ENCODE assay signal across 11 mouse cellular contexts in genomic region chr6:120457074-120457473, GRCm38 (mm10). TPM values are rescaled to one million over a fixed set of nuclear protein-coding genes. Genes with fewer than 3 reads are reported as not detected.
DNase-seq lines count a peak whose midpoint lies in the region; ATAC-seq and TF ChIP-seq lines count a peak whose summit lies in the region.
"Had no signal": no experiment of that assay in that cellular context is flagged by ENCODE, and none has a peak within 500 bp of the region (broad histone marks: within the 10 kb centered on the region; RNA-seq: fewer than 3 reads in every experiment).

No protein-coding gene starts in this region.

- no peak overlapping the region for H3K9ac ChIP-seq in kidney, postnatal 0 days (ENCODE audit: low read depth, low read length)
- no peak overlapping the region for H3K9ac ChIP-seq in kidney, embryonic 16.5 days (replicated peaks; ENCODE audit: low read length)
- H3K9ac ChIP-seq: embryonic facial prominence, embryonic 12.5 days; hindbrain, embryonic 14.5 days; limb, embryonic 13.5 days had no signal

- no peaks in the 10 kb centered on the region for H3K36me3 ChIP-seq in kidney, postnatal 0 days (ENCODE audit: insufficient read depth, low read length)
- H3K36me3 ChIP-seq in kidney, embryonic 16.5 days (ENCODE audit: insufficient read depth, low read length) = no peaks in the 10 kb centered on the region
- H3K36me3 ChIP-seq: embryonic facial prominence, embryonic 12.5 days; limb, embryonic 13.5 days had no signal

- no peak for DNase-seq in kidney, postnatal 0 days (ENCODE audit: low spot score)
- peak; percentile 83 for DNase-seq in 416B (ENCODE audit: low read depth)
- peak; percentile 59 for DNase-seq in CD4-positive, CD25-positive, alpha-beta regulatory T cell, adult 2 months (ENCODE audit: low read depth, low spot score)
- no peak for DNase-seq in cerebellum, adult 11 months

- H3K9me3 ChIP-seq in kidney, postnatal 0 days (replicated peaks; ENCODE audit: low read length) = no peaks in the 10 kb centered on the region
- no peaks in the 10 kb centered on the region for H3K9me3 ChIP-seq in kidney, embryonic 16.5 days (ENCODE audit: low read length)
- H3K9me3 ChIP-seq: embryonic facial prominence, embryonic 12.5 days; limb, embryonic 13.5 days had no signal

- no peak overlapping the region for H3K4me3 ChIP-seq in kidney, postnatal 0 days (replicated peaks; ENCODE audit: low read depth, low read length)
- no peak overlapping the region for H3K4me3 ChIP-seq in kidney, embryonic 16.5 days (ENCODE audit: low read length)
- H3K4me3 ChIP-seq in bone marrow macrophage, adult 2 months (ENCODE audit: insufficient read depth, low read length) = no peak overlapping the region
- H3K4me3 ChIP-seq: embryonic facial prominence, embryonic 12.5 days; limb, embryonic 13.5 days; myocyte had no signal

- ATAC-seq in kidney, postnatal 0 days (replicated peaks; ENCODE audit: low FRiP score, low read depth) = no peak
- ATAC-seq in kidney, embryonic 16.5 days (ENCODE audit: low FRiP score, low TSS enrichment) = no peak
- ATAC-seq in erythroblast, adult 5-6 weeks (replicated peaks; ENCODE audit: low FRiP score, poor library complexity, severe bottlenecking) = no peak; the same call in 1 of the 2 replicates

- no peak for TF ChIP-seq POLR2A in bone marrow macrophage, adult 2 months (IDR thresholded peaks at IDR 0.05; ENCODE audit: borderline replicate concordance, low read depth, low read length)

- 76% methylated on average over 7 of the region's 7 CpGs for WGBS in kidney, postnatal 0 days
- 68% methylated on average over 7 of the region's 7 CpGs for WGBS in kidney, embryonic 16.5 days

- H3K27ac ChIP-seq in kidney, postnatal 0 days = no peak overlapping the region
- no peak overlapping the region for H3K27ac ChIP-seq in kidney, embryonic 16.5 days (ENCODE audit: low read length)
- H3K27ac ChIP-seq in bone marrow macrophage, adult 2 months (ENCODE audit: insufficient read depth, low read depth, low read length) = no peak overlapping the region
- H3K27ac ChIP-seq: embryonic facial prominence, embryonic 12.5 days; hindbrain, embryonic 14.5 days; limb, embryonic 13.5 days had no signal

- no peaks in the 10 kb centered on the region for H3K27me3 ChIP-seq in kidney, postnatal 0 days (ENCODE audit: insufficient read depth, low read length)
- H3K27me3 ChIP-seq in kidney, embryonic 16.5 days (ENCODE audit: insufficient read depth, low read length) = peaks cover 9% of the 10 kb centered on the region

- TF ChIP-seq CTCF in kidney, postnatal 0 days (IDR thresholded peaks at IDR 0.05; ENCODE audit: low read depth) = peak; percentile 55
- TF ChIP-seq CTCF in bone marrow macrophage, adult 2 months (IDR thresholded peaks at IDR 0.05; ENCODE audit: low read depth, low read length) = peak; percentile 55

- no peaks in the 10 kb centered on the region for H3K4me1 ChIP-seq in kidney, postnatal 0 days (replicated peaks; ENCODE audit: insufficient read depth, low read length)
- no peaks in the 10 kb centered on the region for H3K4me1 ChIP-seq in kidney, embryonic 16.5 days (ENCODE audit: insufficient read depth, low read length)
- H3K4me1 ChIP-seq in bone marrow macrophage, adult 2 months (ENCODE audit: control insufficient read depth, insufficient read depth, low read length) = peaks cover 25% of the 10 kb centered on the region
- H3K4me1 ChIP-seq: embryonic facial prominence, embryonic 12.5 days had no signal

- no peak overlapping the region for H3K4me2 ChIP-seq in kidney, postnatal 0 days (ENCODE audit: low read length)
- H3K4me2 ChIP-seq in kidney, embryonic 16.5 days (replicated peaks; ENCODE audit: low read depth, low read length) = no peak overlapping the region
- H3K4me2 ChIP-seq: embryonic facial prominence, embryonic 12.5 days; hindbrain, embryonic 14.5 days; limb, embryonic 13.5 days had no signal

RNA-seq across cellular contexts. Expression of gene Il17ra, which starts 6.0 kb away (rescaled TPM):
- polyA plus RNA-seq in kidney, postnatal 0 days (2015; fragmentation: Nextera tagmentation; extraction: Ambion mirVana) = 3.8 and 5.2 TPM in 2 replicates
- polyA plus RNA-seq in kidney, embryonic 16.5 days (2015; fragmentation: Nextera tagmentation; extraction: Ambion mirVana) = 4.6 and 5.1 TPM in 2 replicates
- polyA plus RNA-seq in bone marrow macrophage, adult 2 months (2012; ENCODE audit: insufficient read depth, insufficient read length, missing spikeins) = 17.6 and 23.6 TPM in 2 replicates
- total RNA-seq in erythroblast, adult 5-6 weeks (2015; ENCODE audit: low replicate concordance) = 9.4 and 13.8 TPM in 2 replicates
- 7.8 and 13.9 TPM in 2 replicates for total RNA-seq in erythroblast, adult 5-6 weeks (2017; ENCODE audit: low replicate concordance)

RNA-seq across cellular contexts. Expression of gene Tmem121b, which starts 36.5 kb away (rescaled TPM):
- polyA plus RNA-seq in kidney, postnatal 0 days (2015; fragmentation: Nextera tagmentation; extraction: Ambion mirVana) = 0.12 and 0.13 TPM in 2 replicates
- polyA plus RNA-seq in kidney, embryonic 16.5 days (2015; fragmentation: Nextera tagmentation; extraction: Ambion mirVana) = 0.04 TPM in 2 replicates
- polyA plus RNA-seq in bone marrow macrophage, adult 2 months (2012; ENCODE audit: insufficient read depth, insufficient read length, missing spikeins) = not detected in 2 replicates
- not detected in 2 replicates for total RNA-seq in erythroblast, adult 5-6 weeks (2015; ENCODE audit: low replicate concordance)
- total RNA-seq in erythroblast, adult 5-6 weeks (2017; ENCODE audit: low replicate concordance) = not detected in 2 replicates

Comparison
In these comparisons a context has a peak if more than half of its experiments do, and no peak if none do; other contexts are left out.
1. DNase-seq: peak in 416B (single experiment) and CD4-positive, CD25-positive, alpha-beta regulatory T cell, adult 2 months (single experiment); none in kidney, postnatal 0 days (single experiment) and cerebellum, adult 11 months (single experiment).